Mouse (Mus musculus): ENCODE data around the gene Ppp2ca.

GRCm38 (mm10) chr11:52098398-52098946 is at the start of gene Ppp2ca:
- TF ChIP-seq CTCF (IDR thresholded peaks at IDR 0.05; ENCODE audit: extremely low read depth, insufficient read depth, insufficient read length, insufficient replicate concordance) (0 out of 2 replicates have a peak, but pooled peaks have one; percentile 0), POLR2A (IDR thresholded peaks at IDR 0.05; ENCODE audit: low read depth, low read length) (peak; percentile 71; the same call in 1 of the 2 replicates)
